Mouse (Mus musculus) hindbrain, embryonic 15.5 days (tissue): ENCODE data around the gene Nuak1. TPM values are rescaled to one million over a fixed set of nuclear protein-coding genes. Genes with fewer than 3 reads are reported as not detected.

ENCODE experiments used
- ATAC-seq: fragments of 200-750 bp; cut with Nextera tagmentation; 2 replicates; pipeline ENCODE4 v1.8.0; 2017; ENCODE audit warnings: low read depth, moderate number of reproducible peaks, moderate TSS enrichment; ENCODE audit not compliant: low FRiP score
- H3K27ac ChIP-seq: fragments of 300-500 bp; sonication (generic); replicated peaks from 2 replicates; pipeline ENCODE4 v1.5.1; 2015; ENCODE audit warnings: mild to moderate bottlenecking, inconsistent platforms
- H3K27me3 ChIP-seq: fragments of 300-500 bp; sonication (generic); 2 replicates; pipeline ENCODE4 v1.6.1; 2015; ENCODE audit warnings: control low read depth, inconsistent platforms
- H3K36me3 ChIP-seq: fragments of 300-500 bp; sonication (generic); 2 replicates; pipeline ENCODE4 v1.6.1; 2015; ENCODE audit warnings: control low read depth, inconsistent platforms
- H3K4me1 ChIP-seq: fragments of 300-500 bp; sonication (generic); replicated peaks from 2 replicates; pipeline ENCODE4 v1.6.1; 2015; ENCODE audit warnings: control low read depth, inconsistent platforms
- H3K4me2 ChIP-seq: fragments of 300-500 bp; sonication (generic); 2 replicates; pipeline ENCODE4 v1.6.1; 2015; ENCODE audit warnings: moderate library complexity, mild to moderate bottlenecking, inconsistent platforms
- H3K4me3 ChIP-seq: fragments of 300-500 bp; sonication (generic); 2 replicates; pipeline ENCODE4 v1.5.1; 2015; ENCODE audit warnings: mild to moderate bottlenecking, inconsistent platforms
- H3K9ac ChIP-seq: fragments of 300-500 bp; sonication (generic); 2 replicates; pipeline ENCODE4 v1.6.1; 2015; ENCODE audit warnings: inconsistent platforms
- H3K9me3 ChIP-seq: fragments of 300-500 bp; sonication (generic); 2 replicates; pipeline ENCODE4 v1.6.1; 2016; ENCODE audit warnings: control low read depth, inconsistent platforms
- WGBS: fragments of 180-500 bp; shearing (Covaris S2); methylation state at CpG from one replicate; pipeline ENCODE4 v1.1.7; 2015; 5-methylcytosine and 5-hydroxymethylcytosine counted together
- polyA plus RNA-seq: library from polyadenylated mRNA; unstranded; fragments of >200 nt; fragmentation: Nextera tagmentation; extraction: Ambion mirVana; gene quantifications from 2 replicates; pipeline ENCODE4 v1.2.1, GENCODE M21; 2015

Nuak1 gene
- polyA plus RNA-seq, 1 experiment from 2014 or later = 5.2 TPM

GRCm38 (mm10) chr10:84441846-84442245, 1.4 kb upstream of the Nuak1 start:
- Histone ChIP-seq H3K4me1 (peaks cover 44% of the 10 kb centered on the region), H3K9ac (peak overlapping the region; percentile 99), H3K9me3 (no peaks in the 10 kb centered on the region), H3K4me3 (peak overlapping the region; percentile 87), H3K4me2 (peak overlapping the region; percentile 95), H3K27me3 (no peaks in the 10 kb centered on the region), H3K36me3 (no peaks in the 10 kb centered on the region), H3K27ac (peak overlapping the region; percentile 96)
- no peak for ATAC-seq
- WGBS = 11% methylated on average over 11 of the region's 11 CpGs

GRCm38 (mm10) chr10:84441434-84441785, 1.0 kb upstream of the Nuak1 start:
- Histone ChIP-seq H3K4me3 (peak overlapping the region; percentile 87), H3K9ac (peak overlapping the region; percentile 99), H3K27ac (peak overlapping the region; percentile 96), H3K4me2 (peak overlapping the region; percentile 95), H3K9me3 (no peaks in the 10 kb centered on the region), H3K4me1 (peaks cover 48% of the 10 kb centered on the region), H3K36me3 (no peaks in the 10 kb centered on the region), H3K27me3 (no peaks in the 10 kb centered on the region)
- no peak for ATAC-seq
- 2% methylated on average over 7 of the region's 7 CpGs for WGBS

- no peaks in the 10 kb centered on the region for H3K36me3 ChIP-seq
- no peak; the same call in none of the 2 replicates for ATAC-seq
- no peaks in the 10 kb centered on the region for H3K27me3 ChIP-seq
- H3K4me1 ChIP-seq = peaks cover 59% of the 10 kb centered on the region
- peak overlapping the region; percentile 87 for H3K4me3 ChIP-seq
- WGBS = under 1% methylated on average over 32 of the region's 32 CpGs
- H3K9ac ChIP-seq = peak overlapping the region; percentile 99
- no peaks in the 10 kb centered on the region for H3K9me3 ChIP-seq
- H3K4me2 ChIP-seq = peak overlapping the region; percentile 95
- peak overlapping the region; percentile 96 for H3K27ac ChIP-seq
Measured at GRCm38 (mm10) chr10:84440181-84440540, 236 bp downstream of the Nuak1 start.

- Histone ChIP-seq H3K9ac (peak overlapping the region; percentile 99), H3K4me1 (peaks cover 64% of the 10 kb centered on the region), H3K27ac (peak overlapping the region; percentile 12), H3K27me3 (no peaks in the 10 kb centered on the region), H3K36me3 (no peaks in the 10 kb centered on the region), H3K4me3 (peak overlapping the region; percentile 87), H3K9me3 (no peaks in the 10 kb centered on the region), H3K4me2 (peak overlapping the region; percentile 95)
- no peak for ATAC-seq
- 6% methylated on average over 7 of the region's 7 CpGs for WGBS
Measured at GRCm38 (mm10) chr10:84439228-84439596, 1.2 kb downstream of the Nuak1 start.

- Histone ChIP-seq H3K27me3 (no peaks in the 10 kb centered on the region), H3K9ac (peak overlapping the region; percentile 99), H3K4me2 (peak overlapping the region; percentile 95), H3K4me1 (peaks cover 64% of the 10 kb centered on the region), H3K9me3 (no peaks in the 10 kb centered on the region), H3K27ac (peak overlapping the region; percentile 78), H3K4me3 (peak overlapping the region; percentile 87), H3K36me3 (no peaks in the 10 kb centered on the region)
- 33% methylated on average over 19 of the region's 19 CpGs for WGBS
- no peak for ATAC-seq
Measured at GRCm38 (mm10) chr10:84438466-84439227, 1.8 kb downstream of the Nuak1 start.

- Histone ChIP-seq H3K4me3 (peak overlapping the region; percentile 87), H3K27ac (peak overlapping the region; percentile 78), H3K4me2 (peak overlapping the region; percentile 95), H3K4me1 (peaks cover 64% of the 10 kb centered on the region), H3K36me3 (no peaks in the 10 kb centered on the region), H3K27me3 (no peaks in the 10 kb centered on the region), H3K9ac (peak overlapping the region; percentile 99), H3K9me3 (no peaks in the 10 kb centered on the region)
- ATAC-seq = peak; percentile 67
- WGBS = 0% methylated on average over 7 of the region's 7 CpGs
Measured at GRCm38 (mm10) chr10:84438049-84438422, 2.4 kb downstream of the Nuak1 start.

GRCm38 (mm10) chr10:84437166-84438048, 3.0 kb downstream of the Nuak1 start:
- Histone ChIP-seq H3K9me3 (no peaks in the 10 kb centered on the region), H3K36me3 (no peaks in the 10 kb centered on the region), H3K27ac (peak overlapping the region; percentile 78), H3K4me2 (peak overlapping the region; percentile 95), H3K9ac (peak overlapping the region; percentile 32), H3K27me3 (no peaks in the 10 kb centered on the region), H3K4me1 (peaks cover 58% of the 10 kb centered on the region), H3K4me3 (peak overlapping the region; percentile 87)
- ATAC-seq = no peak
- 28% methylated on average over 14 of the region's 14 CpGs for WGBS

- Histone ChIP-seq H3K4me1 (peaks cover 47% of the 10 kb centered on the region), H3K4me2 (peak overlapping the region; percentile 95), H3K36me3 (no peaks in the 10 kb centered on the region)
Measured at GRCm38 (mm10) chr10:84435930-84436329, 4.5 kb downstream of the Nuak1 start.

GRCm38 (mm10) chr10:84433193-84433801, 7.1 kb downstream of the Nuak1 start:
- 79% methylated on average over 21 of the region's 21 CpGs for WGBS
- Histone ChIP-seq H3K4me1 (peaks cover 32% of the 10 kb centered on the region), H3K4me2 (no peak overlapping the region), H3K27me3 (no peaks in the 10 kb centered on the region), H3K27ac (no peak overlapping the region), H3K36me3 (no peaks in the 10 kb centered on the region), H3K9ac (no peak overlapping the region), H3K4me3 (no peak overlapping the region), H3K9me3 (no peaks in the 10 kb centered on the region)
- ATAC-seq = no peak

More at GRCm38 (mm10) chr10:84435930-84436329, 4.5 kb downstream of the Nuak1 start:
- H3K27me3 ChIP-seq = no peaks in the 10 kb centered on the region
- no peak overlapping the region for H3K27ac ChIP-seq
- peak overlapping the region; percentile 2; the same call in 1 of the 2 replicates for H3K9ac ChIP-seq
- 51% methylated on average over 11 of the region's 11 CpGs for WGBS
- no peak overlapping the region for H3K4me3 ChIP-seq
- no peaks in the 10 kb centered on the region for H3K9me3 ChIP-seq
- ATAC-seq = no peak

- WGBS = 59% methylated on average over 7 of the region's 7 CpGs
- no peaks in the 10 kb centered on the region for H3K27me3 ChIP-seq
- H3K9me3 ChIP-seq = no peaks in the 10 kb centered on the region
- no peak overlapping the region for H3K9ac ChIP-seq
- H3K4me1 ChIP-seq = peaks cover 28% of the 10 kb centered on the region
- 0 out of 2 replicates have a peak, but pooled peaks cover 7% of the 10 kb centered on the region for H3K36me3 ChIP-seq
- H3K27ac ChIP-seq = no peak overlapping the region
- H3K4me2 ChIP-seq = no peak overlapping the region
- no peak for ATAC-seq
- H3K4me3 ChIP-seq = no peak overlapping the region
Measured at GRCm38 (mm10) chr10:84424374-84424773, 16.0 kb downstream of the Nuak1 start.

- ATAC-seq = no peak
- Histone ChIP-seq H3K4me2 (no peak overlapping the region), H3K9ac (no peak overlapping the region), H3K36me3 (0 out of 2 replicates have a peak, but pooled peaks cover 7% of the 10 kb centered on the region), H3K27ac (no peak overlapping the region), H3K4me3 (no peak overlapping the region), H3K4me1 (peaks cover 28% of the 10 kb centered on the region), H3K9me3 (no peaks in the 10 kb centered on the region), H3K27me3 (no peaks in the 10 kb centered on the region)
- 91% methylated on average over 5 of the region's 5 CpGs for WGBS
Measured at GRCm38 (mm10) chr10:84423903-84424302, 16.5 kb downstream of the Nuak1 start.

- peaks cover 14% of the 10 kb centered on the region for H3K4me1 ChIP-seq
- no peaks in the 10 kb centered on the region for H3K27me3 ChIP-seq
- H3K9ac ChIP-seq = no peak overlapping the region
- WGBS = 94% methylated on average over 6 of the region's 6 CpGs
- 0 out of 2 replicates have a peak, but pooled peaks cover 7% of the 10 kb centered on the region for H3K36me3 ChIP-seq
- H3K9me3 ChIP-seq = no peaks in the 10 kb centered on the region
- no peak overlapping the region for H3K4me3 ChIP-seq
- H3K4me2 ChIP-seq = no peak overlapping the region
- ATAC-seq = no peak
- H3K27ac ChIP-seq = no peak overlapping the region
Measured at GRCm38 (mm10) chr10:84420589-84420988, 19.8 kb downstream of the Nuak1 start.
